Mouse (Mus musculus) spleen, adult 12 weeks (tissue): Measurements from ENCODE around the gene Tpcn2.

Experiments used
- DNase-seq: peaks from one replicate; pipeline ENCODE4 v3.0.0; 2022; ENCODE audit warnings: low spot score

The Tpcn2 gene

GRCm38 (mm10) chr7:145299562-145300320, 15.9 kb upstream of the Tpcn2 start:
- DNase-seq = no peak

GRCm38 (mm10) chr7:145298666-145299490, 15.1 kb upstream of the Tpcn2 start:
- no peak for DNase-seq

- no peak for DNase-seq
These were observed 10.0 kb upstream of the Tpcn2 start for GRCm38 (mm10) chr7:145293859-145294258.

- no peak for DNase-seq
These were observed 8.9 kb upstream of the Tpcn2 start for GRCm38 (mm10) chr7:145292726-145293125.

- no peak for DNase-seq
These were observed 8.0 kb upstream of the Tpcn2 start for GRCm38 (mm10) chr7:145291847-145292246.

GRCm38 (mm10) chr7:145289302-145289701, 5.5 kb upstream of the Tpcn2 start:
- DNase-seq = no peak

GRCm38 (mm10) chr7:145287410-145287809, 3.6 kb upstream of the Tpcn2 start:
- DNase-seq = no peak

- DNase-seq = no peak
These were observed 1.7 kb upstream of the Tpcn2 start for GRCm38 (mm10) chr7:145285476-145285875.

GRCm38 (mm10) chr7:145284293-145284692, 482 bp upstream of the Tpcn2 start:
- DNase-seq = no peak

GRCm38 (mm10) chr7:145283041-145283440, 770 bp downstream of the Tpcn2 start:
- no peak for DNase-seq

- no peak for DNase-seq
These were observed 2.4 kb downstream of the Tpcn2 start for GRCm38 (mm10) chr7:145281396-145281795.

- no peak for DNase-seq
These were observed 8.3 kb downstream of the Tpcn2 start for GRCm38 (mm10) chr7:145275488-145275887.

GRCm38 (mm10) chr7:145270955-145271354, 12.9 kb downstream of the Tpcn2 start:
- DNase-seq = no peak

- no peak for DNase-seq
These were observed 14.9 kb downstream of the Tpcn2 start for GRCm38 (mm10) chr7:145268890-145269289.

GRCm38 (mm10) chr7:145266011-145266410, 17.8 kb downstream of the Tpcn2 start:
- DNase-seq = no peak

- no peak for DNase-seq
These were observed 19.6 kb downstream of the Tpcn2 start for GRCm38 (mm10) chr7:145264202-145264601.

- DNase-seq = no peak
These were observed 27.7 kb downstream of the Tpcn2 start for GRCm38 (mm10) chr7:145256092-145256491.

GRCm38 (mm10) chr7:145253986-145254630, 29.7 kb downstream of the Tpcn2 start:
- DNase-seq = no peak

GRCm38 (mm10) chr7:145252715-145253476, 30.9 kb downstream of the Tpcn2 start:
- DNase-seq = peak; percentile 22

- no peak for DNase-seq
These were observed 33.6 kb downstream of the Tpcn2 start for GRCm38 (mm10) chr7:145250225-145250624.

GRCm38 (mm10) chr7:145248911-145249310, 34.9 kb downstream of the Tpcn2 start:
- DNase-seq = no peak
